Mouse (Mus musculus) adrenal gland, postnatal 14 days (tissue): Measurements from ENCODE around the gene Psapl1. TPM values are rescaled to one million over a fixed set of nuclear protein-coding genes. Genes with fewer than 3 reads are reported as not detected.
"Not testable (repeated sequence)": the region's sequence is repeated elsewhere in the genome, so short reads cannot be mapped to it uniquely, and the experiment has no call there.

Experiments
- DNase-seq: peaks from one replicate; pipeline ENCODE4 v3.0.0; 2021; ENCODE audit warnings: mixed read lengths
- total RNA-seq: library from RNA; stranded (reverse); gene quantifications from 2 replicates; pipeline ENCODE4 v1.2.3, GENCODE M21; 2021

Psapl1 gene
- total RNA-seq, 1 experiment from 2014 or later, result not detected

DNA sequence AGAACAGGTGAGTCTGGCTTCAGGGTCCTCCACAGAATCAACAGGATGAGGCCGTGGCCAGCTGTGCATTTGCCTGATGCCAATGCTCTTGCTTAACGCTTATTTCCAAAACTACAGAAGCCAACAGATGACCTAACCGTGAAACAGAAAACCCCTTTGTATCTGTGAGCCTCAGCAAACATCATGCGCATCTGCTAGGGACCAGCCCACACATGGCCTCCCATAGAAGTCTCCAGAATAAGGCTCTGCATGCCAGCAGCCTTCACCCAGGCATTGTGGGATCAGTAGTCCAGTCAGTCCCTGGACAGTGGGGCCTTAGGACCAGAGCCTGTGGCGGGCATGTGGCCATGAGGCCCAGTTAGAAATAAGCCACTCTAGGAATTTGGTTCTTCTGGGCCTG is 400 bp upstream of the Psapl1 start:
- DNase-seq, result no peak

DNA sequence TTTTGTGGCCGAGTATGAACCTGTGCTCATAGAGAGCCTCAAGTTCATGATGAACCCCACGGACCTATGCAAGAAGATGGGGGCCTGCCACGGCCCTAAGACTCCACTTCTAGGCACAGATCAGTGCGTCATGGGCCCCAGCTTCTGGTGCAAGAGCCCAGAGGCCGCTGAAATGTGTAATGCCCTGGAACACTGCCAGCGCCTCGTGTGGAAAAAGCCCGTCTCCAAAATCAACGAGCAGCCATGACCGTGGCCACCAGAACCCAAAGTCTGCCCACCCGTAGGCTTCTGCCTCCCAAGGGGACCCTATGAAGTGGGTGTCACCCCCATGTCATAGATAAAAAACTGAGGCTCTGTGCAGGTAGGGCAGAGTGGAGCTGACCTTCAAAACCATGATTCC is 1.6 kb downstream of the Psapl1 start:
- peak; percentile 46 for DNase-seq

DNA sequence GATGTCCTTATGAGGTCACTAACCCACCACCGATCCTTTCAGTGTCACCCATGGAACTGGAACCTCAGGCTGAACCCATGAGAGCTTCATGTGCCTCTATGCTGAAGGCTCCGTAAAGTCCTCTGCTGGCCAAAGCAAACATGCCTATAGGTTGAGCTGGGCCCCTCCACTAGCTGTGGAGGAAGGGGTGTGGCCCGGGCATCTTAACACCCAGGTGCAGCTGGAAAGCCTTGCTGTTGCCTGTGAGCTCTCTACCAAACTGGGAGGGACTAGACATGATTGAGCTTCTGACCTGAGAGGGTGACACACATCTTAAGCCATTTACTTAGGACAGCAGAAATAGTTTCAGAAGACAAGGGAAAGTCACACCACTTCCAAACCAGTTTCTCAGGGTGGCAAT is 5.0 kb downstream of the Psapl1 start:
- no peak for DNase-seq

DNA sequence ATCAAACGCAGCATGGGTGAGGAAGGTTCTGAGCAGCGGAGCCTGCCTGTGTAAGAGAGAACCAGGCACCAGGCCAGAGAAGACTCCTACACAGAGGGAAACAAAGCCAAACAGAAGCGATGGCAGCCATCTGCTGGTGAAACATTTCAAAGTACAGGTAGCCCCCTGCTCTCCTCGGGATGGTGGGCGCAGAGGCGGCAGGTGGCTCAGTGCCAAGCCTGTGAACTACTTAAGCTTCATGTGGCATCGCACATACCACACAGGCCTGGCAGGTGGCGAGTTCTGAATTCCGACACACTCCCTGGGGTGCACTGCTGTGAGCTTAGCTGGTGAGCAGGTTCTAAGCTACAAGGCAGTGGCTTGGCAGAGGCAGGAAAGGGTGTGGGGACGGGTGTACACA is 9.5 kb downstream of the Psapl1 start:
- DNase-seq, result no peak

DNA sequence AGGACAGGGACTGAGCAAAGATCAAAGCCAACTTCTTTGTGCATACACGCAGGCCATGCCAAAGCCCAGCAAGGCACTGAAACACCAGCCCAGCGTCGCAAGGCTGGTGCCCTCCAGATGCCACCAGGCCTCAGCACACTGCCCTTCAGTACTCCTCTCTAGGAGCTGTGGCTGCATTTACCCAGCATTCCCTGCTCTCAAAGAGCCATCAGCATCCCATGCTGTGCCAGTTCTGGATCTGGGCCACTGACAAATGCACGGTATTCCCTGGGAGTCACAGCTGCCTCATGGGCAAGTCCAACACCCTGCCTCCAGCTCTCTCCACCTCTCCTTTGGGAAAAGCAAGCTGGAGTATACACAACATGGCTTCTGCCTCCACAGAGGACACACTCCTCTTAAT is 16.3 kb downstream of the Psapl1 start:
- peak; percentile 24 for DNase-seq

DNA sequence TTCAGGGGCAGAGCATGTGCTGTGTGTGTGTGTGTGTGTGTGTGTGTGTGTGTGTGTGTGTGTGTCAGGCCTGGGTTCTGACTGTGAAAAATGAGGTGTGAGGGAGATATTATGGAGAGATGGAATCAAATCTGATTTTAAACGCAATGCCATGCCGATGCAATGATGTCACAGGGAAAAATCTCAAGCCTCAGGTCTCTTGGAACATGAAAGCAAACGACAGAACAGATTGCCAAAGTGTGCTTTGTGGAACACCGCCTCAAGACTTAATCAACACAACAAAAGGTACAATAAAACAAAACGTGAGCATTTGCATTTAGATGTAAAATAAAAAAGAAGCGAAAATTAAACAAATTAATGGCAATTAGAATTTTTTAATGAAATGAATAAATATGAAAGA is 16.8 kb downstream of the Psapl1 start:
- DNase-seq, result no peak

DNA sequence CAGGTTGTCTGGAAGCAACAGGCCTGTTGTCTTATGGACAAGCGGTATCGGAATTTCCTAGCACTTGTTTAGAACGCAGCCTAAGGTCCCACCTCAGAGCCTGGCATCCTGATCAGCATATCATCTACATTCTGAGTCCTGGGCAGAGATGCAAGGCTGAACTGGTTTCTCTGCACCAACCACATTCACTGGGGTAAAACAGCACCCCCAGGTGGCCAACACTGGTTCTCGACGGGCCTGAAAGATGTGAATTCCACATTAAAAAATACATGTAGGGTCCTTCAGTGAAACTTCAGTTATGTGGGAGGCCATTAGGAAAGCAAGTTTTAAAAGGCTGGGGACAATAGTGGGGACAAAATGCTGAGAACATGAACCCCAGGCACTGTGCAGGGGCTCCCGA is 20.0 kb downstream of the Psapl1 start:
- DNase-seq, result peak; percentile 79

DNA sequence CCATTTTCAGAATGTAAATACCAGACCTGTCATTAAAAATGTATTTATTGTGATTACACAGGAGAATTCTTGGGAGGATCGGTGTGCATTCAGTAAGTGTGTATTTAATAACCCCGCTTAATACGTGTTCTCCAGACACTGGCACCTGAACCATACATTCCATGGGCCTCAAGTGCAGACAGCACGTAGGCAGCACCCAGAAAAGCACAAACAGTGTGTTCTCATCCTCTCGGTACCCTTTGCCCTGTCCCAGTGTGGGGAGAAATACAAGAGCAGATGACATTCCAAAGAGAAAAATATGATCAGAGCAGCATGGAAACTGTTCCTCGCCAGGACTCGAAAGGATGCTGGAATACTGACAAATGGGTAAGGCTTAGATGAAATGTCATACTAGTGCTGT is 22.0 kb downstream of the Psapl1 start:
- no peak for DNase-seq

DNA sequence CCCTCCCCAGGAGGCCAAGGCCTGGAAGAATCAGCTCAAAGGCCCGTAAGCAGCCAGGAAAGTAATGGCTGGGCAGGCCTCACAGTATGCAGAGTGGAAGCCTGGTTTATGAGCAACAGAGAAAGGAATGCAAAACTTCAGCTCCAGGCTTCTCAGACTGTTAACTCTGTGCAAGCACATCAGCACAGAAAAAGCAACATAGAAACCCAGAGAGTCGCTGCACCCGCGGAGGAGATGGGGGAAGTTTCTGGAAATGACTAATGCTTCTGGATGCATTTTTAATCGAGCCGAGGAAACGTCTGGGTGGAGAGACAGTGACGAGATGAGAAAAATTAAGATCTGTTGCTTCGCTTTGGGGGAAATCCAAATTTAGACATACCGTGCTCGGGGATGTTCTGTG is 22.5 kb downstream of the Psapl1 start:
- peak; percentile 22 for DNase-seq

DNA sequence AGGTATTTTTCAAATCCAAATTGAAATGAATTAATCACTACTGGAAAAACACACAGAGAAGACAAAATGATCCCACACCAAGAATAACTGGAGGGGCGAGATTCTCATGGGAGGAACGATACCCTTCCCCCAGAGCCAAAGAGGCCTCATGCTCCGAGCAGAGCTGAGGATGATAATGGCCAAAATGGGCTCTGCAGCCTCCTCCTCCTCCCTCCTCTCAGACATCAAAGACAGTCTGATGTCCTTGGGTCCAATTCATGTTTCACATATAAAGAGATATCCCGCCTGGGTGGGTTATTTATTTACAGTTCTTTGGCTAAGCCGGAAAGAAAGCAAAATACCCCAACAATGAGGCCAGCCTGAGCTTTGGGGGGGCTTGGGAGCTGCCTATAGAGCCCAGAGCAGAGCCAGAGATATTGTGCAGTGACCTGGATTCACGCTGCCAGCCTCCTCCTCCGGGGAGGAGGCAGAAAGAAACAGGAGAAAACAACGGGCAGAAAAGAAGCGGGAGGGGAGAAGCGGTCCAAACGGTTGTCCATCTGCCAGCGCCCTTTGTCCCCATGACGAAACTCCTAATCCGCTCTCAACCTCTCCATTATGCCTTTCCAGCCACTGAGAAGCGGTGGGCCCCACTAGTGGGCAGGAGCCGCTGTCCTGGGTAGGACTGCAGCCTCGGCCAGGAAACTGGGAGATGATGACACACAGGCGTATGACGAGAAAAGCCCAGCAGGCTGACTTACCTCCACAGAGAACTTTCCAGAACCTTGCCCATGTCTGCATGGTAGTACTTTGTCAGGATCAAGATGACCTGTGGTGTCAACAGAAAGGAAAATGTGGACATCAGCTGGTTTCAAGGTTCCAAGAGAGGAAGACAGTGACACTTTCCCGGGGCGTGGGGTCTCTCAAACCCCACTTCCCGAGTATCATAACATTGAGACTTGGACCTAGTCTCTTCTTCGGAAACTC is 24.9 kb downstream of the Psapl1 start:
- DNase-seq, result peak; percentile 23

DNA sequence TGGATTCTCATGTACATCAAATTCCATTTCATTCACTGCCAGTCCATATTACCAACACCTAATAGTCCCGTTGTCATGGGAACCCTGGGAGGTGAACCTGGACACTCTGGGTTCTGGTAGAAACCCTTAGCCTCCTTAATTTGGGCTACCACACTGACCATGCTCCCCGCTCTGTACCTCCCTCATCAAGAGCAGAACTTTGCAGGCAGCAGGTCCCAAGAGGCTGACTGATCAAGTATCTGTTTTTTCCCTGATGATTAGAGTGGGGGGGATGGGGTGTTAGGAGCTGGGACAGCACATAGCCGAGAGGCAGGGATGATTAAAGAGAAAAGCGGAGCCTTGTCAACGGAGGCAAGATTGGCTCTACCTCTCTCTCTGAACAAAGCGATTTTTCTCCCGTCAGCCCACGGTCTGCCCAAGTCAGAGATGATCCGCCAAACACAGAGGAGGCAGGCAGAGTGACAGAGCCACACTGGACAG is 26.5 kb downstream of the Psapl1 start:
- no peak for DNase-seq

DNA sequence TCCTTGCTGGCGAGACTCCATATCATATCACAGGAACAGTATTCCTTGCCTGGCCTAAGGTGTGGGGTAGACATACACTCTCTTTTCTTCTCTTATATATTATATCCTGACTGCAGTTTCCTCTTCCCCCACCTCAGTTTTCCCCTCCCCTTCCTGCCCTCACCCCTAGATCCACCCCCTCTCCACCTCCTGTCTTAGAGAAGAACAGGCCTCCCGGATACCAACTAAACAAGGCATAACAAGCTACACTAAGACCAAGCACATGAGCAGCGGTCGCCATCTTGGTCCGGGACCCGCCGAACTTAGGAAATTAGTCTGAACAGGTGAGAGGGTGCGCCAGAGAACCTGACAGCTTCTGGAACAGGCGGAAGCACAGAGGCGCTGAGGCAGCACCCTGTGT is 33.7 kb downstream of the Psapl1 start:
- DNase-seq, result not testable (repeated sequence)

DNA sequence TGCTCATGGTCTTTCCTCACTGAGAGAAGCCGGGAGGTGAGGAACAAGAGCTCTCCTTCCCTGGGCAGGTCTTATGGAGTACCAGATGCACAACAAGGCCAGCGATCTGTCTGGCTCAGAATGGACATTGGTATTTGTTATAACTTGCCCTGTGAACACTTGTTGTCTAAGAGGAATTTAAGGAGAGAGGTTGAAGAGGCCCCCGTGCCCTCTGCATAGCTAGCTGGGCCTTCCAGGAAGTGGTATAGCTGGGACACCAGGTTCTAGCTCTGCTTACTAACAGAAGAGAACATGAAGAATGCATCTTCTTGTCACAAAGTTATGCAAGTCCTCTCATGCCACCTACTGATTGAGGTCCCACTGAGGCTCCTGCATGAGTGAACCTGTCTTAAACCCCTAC is 44.2 kb downstream of the Psapl1 start:
- no peak for DNase-seq

DNA sequence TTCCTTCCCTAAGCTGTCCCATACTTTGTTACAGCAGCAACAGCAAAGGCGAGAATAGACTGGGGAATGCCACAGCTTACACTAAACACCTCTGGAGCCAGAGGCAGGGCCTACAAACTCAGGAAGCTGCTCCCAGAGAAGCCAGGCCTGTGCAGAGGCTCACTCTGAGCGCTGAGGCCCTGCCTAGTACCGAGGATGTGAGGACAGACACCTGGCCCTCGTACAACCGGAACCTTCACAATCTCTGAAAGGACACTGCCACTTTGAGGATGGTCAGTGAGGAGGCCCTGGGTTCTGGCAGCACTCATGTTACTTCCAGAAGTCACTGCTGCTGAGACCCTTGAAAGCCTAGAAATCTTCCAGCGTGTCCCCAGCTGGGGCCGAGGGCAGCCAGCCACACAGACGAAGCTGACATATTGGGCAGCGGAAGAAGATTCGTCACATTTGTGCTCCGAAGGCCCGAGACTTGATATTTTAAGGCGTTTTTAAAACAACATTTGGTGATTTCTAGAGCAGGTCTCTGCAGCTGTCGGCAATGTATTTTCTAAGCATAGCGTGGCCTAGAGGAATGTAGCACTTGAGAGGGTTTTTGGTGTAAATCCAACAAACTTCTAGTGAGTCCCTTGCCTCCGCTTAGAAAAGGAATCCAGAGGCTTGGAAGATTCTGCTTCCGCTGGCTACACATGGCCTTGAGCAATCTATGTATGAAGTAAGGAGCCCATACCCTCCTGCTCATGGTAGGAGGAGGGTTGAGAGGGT is 49.1 kb downstream of the Psapl1 start:
- no peak for DNase-seq

DNA sequence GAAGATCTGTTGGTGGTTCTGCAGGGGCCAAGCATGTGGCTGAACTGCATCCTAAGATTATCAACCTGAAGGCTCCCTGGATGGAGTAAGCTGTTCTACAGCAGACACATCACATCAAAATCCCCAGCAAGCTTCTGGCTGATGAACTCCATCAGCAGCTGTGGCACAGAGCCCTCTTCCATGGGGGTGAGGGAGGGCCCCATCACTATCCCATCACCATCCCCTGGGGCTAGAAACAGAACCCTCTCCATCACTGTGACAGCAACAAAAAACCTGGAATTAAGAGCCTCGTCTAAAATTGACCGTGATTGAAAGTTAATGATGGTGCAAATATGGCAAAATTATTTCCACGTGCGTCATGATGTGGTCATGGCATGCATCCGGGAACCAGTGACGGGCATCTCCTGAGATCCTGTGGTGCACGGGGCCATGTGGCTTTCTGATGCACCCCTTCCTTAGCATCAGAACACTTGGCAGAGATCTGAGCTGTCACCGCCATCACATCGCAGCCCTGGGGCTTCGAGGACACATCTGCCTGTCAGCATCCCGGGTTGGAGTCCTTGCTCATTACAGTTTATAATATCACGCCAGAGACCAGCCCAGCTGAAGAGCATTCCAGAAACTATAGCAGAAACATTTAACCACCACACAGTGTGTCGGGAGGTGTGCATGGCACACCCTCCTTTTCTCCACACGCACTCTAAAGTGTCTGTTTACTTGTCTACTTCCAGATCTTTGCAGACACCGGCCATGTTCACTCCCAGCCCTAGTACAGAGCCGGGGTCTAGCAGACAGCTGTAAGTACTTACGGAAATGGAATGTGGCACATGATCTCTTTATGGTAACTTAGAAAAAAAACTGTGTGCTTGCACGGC is 51.1 kb downstream of the Psapl1 start:
- DNase-seq, result no peak

Other genes with a start within 250 kb of the Psapl1 start
- 10.1 and 10.3 TPM in 2 replicates for gene Sorcs2, start 194.1 kb downstream of the Psapl1 start, total RNA-seq